Mouse (Mus musculus): ENCODE measurements around the gene Nr1i2. TPM values are rescaled to one million over a fixed set of nuclear protein-coding genes. Genes with fewer than 3 reads are reported as not detected.

Nr1i2 gene
- polyA plus RNA-seq (2012; rRNA removed; ENCODE audit: low replicate concordance) = 44.7 and 99.0 TPM in 2 replicates

DNA sequence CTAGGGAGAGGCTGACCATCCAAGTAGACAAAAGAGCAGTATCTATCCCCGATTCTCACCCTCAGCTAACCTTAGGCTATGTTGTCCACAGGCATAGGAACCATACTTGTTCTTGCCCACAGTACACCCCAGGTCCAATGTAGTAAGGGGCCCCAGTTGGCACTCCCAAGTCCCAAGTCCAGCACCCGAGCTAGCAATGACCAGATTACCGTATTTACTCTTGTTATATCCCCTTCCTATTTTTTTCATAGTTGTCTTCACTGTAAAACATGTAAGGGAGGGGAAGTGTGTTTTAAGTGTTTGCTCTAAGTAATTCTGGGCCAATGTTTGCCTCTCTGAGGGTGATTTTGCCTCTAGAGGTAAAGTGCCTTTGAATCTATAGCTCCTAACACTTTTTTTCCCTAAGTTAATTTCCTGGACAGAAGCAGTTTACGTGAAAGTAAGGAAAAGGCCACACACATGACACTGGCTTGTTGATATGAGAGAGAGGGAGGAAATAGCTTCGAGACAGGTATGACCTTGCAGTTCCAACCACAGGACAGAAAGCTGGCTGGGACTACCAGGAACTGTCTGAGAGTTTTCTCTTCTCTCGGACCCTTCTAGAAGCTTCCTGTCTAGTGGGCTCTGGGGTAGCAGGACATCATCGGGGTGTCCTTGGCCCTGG is at the start of gene Nr1i2:
TSS of gene Nr1i2 (minus strand) at position 140 of the 664 bp plus-strand sequence.

DNA sequence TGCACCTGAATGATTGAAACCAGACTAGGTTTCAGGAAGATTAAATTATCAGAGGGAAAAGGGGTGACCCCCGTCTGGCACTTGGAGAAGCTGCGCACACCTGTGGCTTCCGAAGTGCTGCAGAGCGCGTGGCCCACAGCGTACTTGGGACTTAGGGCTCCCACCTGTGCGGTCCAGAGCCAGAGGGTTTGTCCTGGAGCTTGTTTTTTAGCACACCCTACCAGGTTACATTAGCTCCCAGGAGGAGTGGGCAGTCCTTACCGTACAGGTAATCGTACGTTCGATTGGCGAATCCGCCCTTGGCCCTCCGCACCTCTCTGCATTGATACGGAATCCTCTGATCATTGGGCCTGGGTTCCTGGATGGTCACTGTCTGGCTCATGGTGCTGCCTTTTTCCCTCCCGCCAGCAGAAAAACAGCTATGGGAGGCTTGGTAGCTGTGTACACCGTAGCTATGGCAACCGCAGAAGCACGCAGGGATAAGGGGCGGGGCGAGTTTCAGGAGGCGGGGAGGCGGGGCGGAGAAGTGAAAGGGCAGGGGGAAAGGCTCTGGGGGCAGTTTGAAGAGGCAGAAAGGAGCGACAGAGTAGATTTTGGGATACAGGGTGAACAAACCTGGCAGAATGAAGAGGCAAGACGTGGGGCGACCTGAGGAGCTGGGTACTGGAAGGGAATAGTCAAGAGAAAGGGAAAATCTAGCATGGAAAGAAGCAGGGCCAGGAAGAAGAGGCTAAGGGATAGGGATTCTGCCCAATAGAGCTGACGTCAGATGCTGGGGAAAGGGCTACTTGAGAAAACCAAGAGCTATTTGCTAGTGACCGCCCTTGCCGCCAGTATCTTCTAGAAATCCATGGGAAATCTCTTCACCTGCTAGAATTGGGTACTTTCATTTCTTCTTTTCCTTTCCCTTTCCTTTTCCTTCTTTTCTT is 47.0 kb upstream of the Nr1i2 start, which contains the start of gene Maats1:
TSS of gene Maats1 (minus strand) at position 748 of the 929 bp plus-strand sequence.

Other genes starting within 250 kb of the Nr1i2 start
- 8.8 and 10.9 TPM in 2 replicates for gene Gsk3b, start 205.8 kb downstream of the Nr1i2 start, polyA plus RNA-seq (2012; rRNA removed; ENCODE audit: low replicate concordance)
- 0.05 TPM in 1 of 2 replicates, not detected in the other for gene Maats1, start 47.3 kb upstream of the Nr1i2 start, polyA plus RNA-seq (2012; rRNA removed; ENCODE audit: low replicate concordance)
- 34.9 and 40.5 TPM in 2 replicates for gene Cox17, start 52.2 kb upstream of the Nr1i2 start, polyA plus RNA-seq (2012; rRNA removed; ENCODE audit: low replicate concordance)
- gene Gm21987, start 52.2 kb upstream of the Nr1i2 start, polyA plus RNA-seq (2012; rRNA removed; ENCODE audit: low replicate concordance) = 4.2 TPM in 1 of 2 replicates, not detected in the other
- 8.8 and 14.1 TPM in 2 replicates for gene Popdc2, start 67.4 kb upstream of the Nr1i2 start, polyA plus RNA-seq (2012; rRNA removed; ENCODE audit: low replicate concordance)
- gene Pla1a, start 138.3 kb upstream of the Nr1i2 start, polyA plus RNA-seq (2012; rRNA removed; ENCODE audit: low replicate concordance) = 0.78 and 0.81 TPM in 2 replicates
- gene Adprh, start 157.9 kb upstream of the Nr1i2 start, polyA plus RNA-seq (2012; rRNA removed; ENCODE audit: low replicate concordance) = 25.0 and 43.1 TPM in 2 replicates
- 0.04 and 0.19 TPM in 2 replicates for gene Cd80, start 160.7 kb upstream of the Nr1i2 start, polyA plus RNA-seq (2012; rRNA removed; ENCODE audit: low replicate concordance)
- 25.8 and 39.0 TPM in 2 replicates for gene Timmdc1, start 227.8 kb upstream of the Nr1i2 start, polyA plus RNA-seq (2012; rRNA removed; ENCODE audit: low replicate concordance)

All from duodenum, adult 2 months (tissue).